Mouse (Mus musculus): ENCODE measurements around the gene March6.

DNA sequence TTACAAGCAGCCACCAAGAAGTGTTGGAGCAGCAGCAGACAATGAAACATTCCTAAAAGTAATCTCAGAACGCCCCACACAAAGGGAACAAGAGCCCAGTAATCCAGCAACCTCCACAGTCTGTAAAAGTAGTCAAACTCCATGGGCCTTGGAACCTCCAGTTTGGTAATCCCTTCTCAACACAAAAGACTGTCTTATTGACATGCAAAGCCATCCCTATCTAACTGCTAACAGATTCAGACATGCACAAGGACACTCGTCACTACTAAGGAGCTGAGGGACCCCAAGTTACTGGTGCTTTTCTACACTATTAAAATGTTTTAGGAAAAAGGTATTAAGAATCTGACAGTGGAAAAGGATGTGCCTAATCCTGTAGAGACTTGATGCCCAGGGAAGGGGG is 43.4 kb downstream of the March6 start:
- no peak for TF ChIP-seq CTCF (IDR thresholded peaks at IDR 0.05; ENCODE audit: insufficient read depth, low read depth, low read length)
- no peak for TF ChIP-seq POLR2A (IDR thresholded peaks at IDR 0.05; ENCODE audit: insufficient read depth, low read depth, low read length)

Data from olfactory bulb, adult 2 months (tissue).